Mouse (Mus musculus) stomach, adult 2 months (tissue): ENCODE results near the gene Cited2. TPM values are rescaled to one million over a fixed set of nuclear protein-coding genes. Genes with fewer than 3 reads are reported as not detected.

ENCODE experiments used
- polyA plus RNA-seq: library from polyadenylated mRNA; depleted of rRNA; stranded (reverse); fragments of >200 nt; gene quantifications from 2 replicates; pipeline ENCODE4 v1.2.3, GENCODE M21; 2012; rRNA removed

Cited2 gene
- polyA plus RNA-seq, result 25.5 and 31.5 TPM in 2 replicates

GRCm38 (mm10) chr10:17722653-17723410, at the start of gene Cited2:
Gene Cited2 (plus strand): TSS chr10:17723218.

Other genes starting within 250 kb of the Cited2 start
- gene Txlnb, start 73.0 kb downstream of the Cited2 start, polyA plus RNA-seq, result 0.65 and 0.83 TPM in 2 replicates
- gene Heca, start 224.8 kb downstream of the Cited2 start, polyA plus RNA-seq, result 2.0 and 3.4 TPM in 2 replicates